Mouse (Mus musculus) heart, postnatal 0 days (tissue): ENCODE measurements around the gene Wiz. TPM values are rescaled to one million over a fixed set of nuclear protein-coding genes. Genes with fewer than 3 reads are reported as not detected.

ENCODE experiments used
- ATAC-seq: fragments of 200-750 bp; cut with Nextera tagmentation; 2 replicates; pipeline ENCODE4 v1.8.0; 2017; ENCODE audit warnings: low read depth, moderate number of reproducible peaks, moderate library complexity; ENCODE audit not compliant: insufficient read depth
- DNase-seq: peaks from one replicate; pipeline ENCODE4 v3.0.0-alpha.2; 2016; ENCODE audit warnings: low spot score
- H3K27ac ChIP-seq: fragments of 300-500 bp; sonication (generic); 2 replicates; pipeline ENCODE4 v1.5.1; 2014; ENCODE audit warnings: low read depth, mild to moderate bottlenecking
- H3K27me3 ChIP-seq: fragments of 300-500 bp; sonication (generic); 2 replicates; pipeline ENCODE4 v1.6.1; 2014; ENCODE audit warnings: low read length, mixed read lengths; ENCODE audit not compliant: control insufficient read depth, insufficient read depth
- H3K36me3 ChIP-seq: fragments of 300-500 bp; sonication (generic); replicated peaks from 2 replicates; pipeline ENCODE4 v1.6.1; 2014; ENCODE audit warnings: low read length, mixed read lengths; ENCODE audit not compliant: control insufficient read depth, insufficient read depth
- H3K4me1 ChIP-seq: fragments of 300-500 bp; sonication (generic); 2 replicates; pipeline ENCODE4 v1.6.1; 2014; ENCODE audit warnings: antibody characterized with exemption; ENCODE audit not compliant: control insufficient read depth, insufficient read depth
- H3K4me2 ChIP-seq: fragments of 300-500 bp; sonication (generic); 2 replicates; pipeline ENCODE4 v1.6.1; 2014; ENCODE audit warnings: low read depth, mild to moderate bottlenecking, low read length, moderate library complexity
- H3K4me3 ChIP-seq: fragments of 300-500 bp; sonication (generic); 2 replicates; pipeline ENCODE4 v1.5.1; 2014; ENCODE audit warnings: low read depth, low read length
- H3K9ac ChIP-seq: fragments of 300-500 bp; sonication (generic); replicated peaks from 2 replicates; pipeline ENCODE4 v1.6.1; 2014; ENCODE audit warnings: low read depth, low read length, mixed read lengths
- H3K9me3 ChIP-seq: fragments of 300-500 bp; sonication (generic); replicated peaks from 2 replicates; pipeline ENCODE4 v1.6.1; 2016; ENCODE audit warnings: low read length; ENCODE audit not compliant: control insufficient read depth
- CTCF ChIP-seq: IDR thresholded peaks from 2 replicates; pipeline ENCODE4 v1.5.1; 2016; ENCODE audit warnings: antibody characterized with exemption, control low read depth, low read depth
- EP300 ChIP-seq: IDR thresholded peaks from 2 replicates; pipeline ENCODE4 v1.6.1; 2016; ENCODE audit warnings: antibody characterized with exemption, low read depth
- whole genome bisulfite sequencing: fragments of 180-500 bp; shearing (Covaris S2); extraction: QIAGEN DNeasy Blood & Tissue Kit; methylation state at CpG from one replicate; pipeline ENCODE4 v1.1.7; 2014; 5-methylcytosine and 5-hydroxymethylcytosine counted together
- microRNA-seq: library from miRNA; unstranded; fragments of <30 nt; microRNA quantifications from one replicate; pipeline ENCODE4, GENCODE M21; 2016
- polyA plus RNA-seq: library from polyadenylated mRNA; unstranded; fragments of >200 nt; fragmentation: Nextera tagmentation; extraction: Ambion mirVana; gene quantifications from 2 replicates; pipeline ENCODE4 v1.2.1, GENCODE M21; 2015
- total RNA-seq: library from RNA; depleted of rRNA; stranded (reverse); fragments of >200 nt; gene quantifications from 2 replicates; pipeline ENCODE4 v1.2.3, GENCODE M21; 2014; ENCODE audit warnings: low replicate concordance; rRNA removed

The Wiz gene
- total and polyA plus RNA-seq, 2 experiments from 2014 or later: 7.0 to 21.4 TPM

DNA sequence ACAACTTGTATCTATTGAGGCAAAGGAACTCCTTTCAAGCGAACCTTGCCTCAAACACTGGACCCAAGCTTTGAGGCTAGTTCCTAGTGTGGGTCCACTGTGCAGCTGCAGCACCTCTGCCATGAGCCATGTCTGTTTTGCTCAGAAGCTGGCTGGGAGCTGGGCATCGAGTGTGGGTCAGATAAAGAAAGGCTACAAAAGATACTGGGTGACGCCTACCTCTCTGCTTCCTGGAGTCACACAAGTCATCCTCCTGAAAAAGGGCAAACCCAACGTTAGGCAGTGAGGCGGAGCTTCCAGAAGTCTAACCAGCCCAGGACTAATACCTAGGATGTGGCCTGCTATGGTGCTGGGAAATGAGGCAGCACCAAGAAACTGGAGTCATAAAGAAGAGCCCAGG lies 75.3 kb downstream of the Wiz start:
- DNase-seq (no peak), ATAC-seq (no peak)
- H3K4me1 ChIP-seq: 0 out of 2 replicates have a peak, but pooled peaks cover 4% of the 10 kb centered on the region
- no peak overlapping the region for H3K4me3 ChIP-seq
- no peak overlapping the region for H3K4me2 ChIP-seq
- WGBS: 53% methylated on average over 5 of the region's 5 CpGs
- no peaks in the 10 kb centered on the region for H3K27me3 ChIP-seq
- H3K36me3 ChIP-seq: peaks cover 94% of the 10 kb centered on the region
- no peaks in the 10 kb centered on the region for H3K9me3 ChIP-seq
- no peak overlapping the region for H3K9ac ChIP-seq
- TF ChIP-seq CTCF (no peak), EP300 (no peak)
- no peak overlapping the region for H3K27ac ChIP-seq

DNA sequence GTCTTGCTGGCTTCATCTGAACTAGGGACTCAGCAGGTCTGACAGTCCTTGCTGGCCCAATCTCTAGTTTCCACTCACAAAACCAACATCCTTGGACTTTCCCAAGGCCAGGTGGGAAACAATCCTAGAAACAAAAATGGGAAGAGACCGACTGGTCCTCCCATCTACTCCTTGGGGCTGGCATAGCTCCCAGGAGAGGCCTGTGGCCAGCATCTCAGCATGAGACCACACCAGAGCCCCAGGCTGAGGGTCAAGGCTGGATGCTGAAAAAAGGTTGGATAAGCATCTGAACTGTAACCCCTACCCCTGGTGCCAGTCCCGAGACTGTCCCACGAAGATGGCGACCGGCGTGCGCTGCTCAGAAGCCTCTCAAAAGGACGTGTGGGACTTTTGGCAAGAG lies 76.4 kb downstream of the Wiz start:
- H3K27me3 ChIP-seq: no peaks in the 10 kb centered on the region
- no peaks in the 10 kb centered on the region for H3K4me1 ChIP-seq
- DNase-seq: no peak
- no peaks in the 10 kb centered on the region for H3K9me3 ChIP-seq
- ATAC-seq: no peak
- no peak overlapping the region for H3K9ac ChIP-seq
- peaks cover 100% of the 10 kb centered on the region for H3K36me3 ChIP-seq
- H3K4me3 ChIP-seq: no peak overlapping the region
- no peak for TF ChIP-seq EP300
- no peak for TF ChIP-seq CTCF
- WGBS: 92% methylated on average over 8 of the region's 8 CpGs
- H3K27ac ChIP-seq: no peak overlapping the region
- H3K4me2 ChIP-seq: no peak overlapping the region

DNA sequence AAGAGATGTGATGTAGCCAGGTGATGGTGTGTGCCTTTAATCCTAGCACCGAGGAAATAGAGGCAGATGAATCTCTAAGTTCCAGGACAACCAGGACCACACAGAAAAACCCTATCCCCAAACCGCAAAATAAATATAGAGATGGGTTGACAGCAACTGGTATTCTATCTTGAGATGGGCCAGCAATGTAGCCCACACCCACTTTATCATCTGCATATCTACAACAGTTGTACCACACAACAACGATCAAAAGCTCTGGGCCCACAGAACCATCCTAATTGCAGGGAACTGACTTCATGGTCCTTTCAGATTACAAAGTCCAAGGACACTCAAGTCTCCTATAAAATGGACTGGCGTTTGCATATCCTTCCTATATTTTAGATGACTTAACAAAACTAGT lies 81.3 kb downstream of the Wiz start:
- H3K27ac ChIP-seq: no peak overlapping the region
- no peak for ATAC-seq

More for the DNA sequence above, 81.3 kb downstream of the Wiz start:
- no peak for DNase-seq
- no peak overlapping the region for H3K4me2 ChIP-seq
- H3K9me3 ChIP-seq: no peaks in the 10 kb centered on the region
- no peaks in the 10 kb centered on the region for H3K27me3 ChIP-seq
- H3K4me1 ChIP-seq: no peaks in the 10 kb centered on the region
- peaks cover 96% of the 10 kb centered on the region for H3K36me3 ChIP-seq
- WGBS: 86% methylated on average over 4 of the region's 4 CpGs
- H3K4me3 ChIP-seq: no peak overlapping the region
- no peak overlapping the region for H3K9ac ChIP-seq
- no peak for TF ChIP-seq CTCF
- no peak for TF ChIP-seq EP300

Small RNA genes lying within 50 kb of the gene (microRNA-seq; reads per million reads assigned to microRNA genes)
- gene Gm22201: not detected

Other genes starting within 250 kb of the Wiz start
- 36.8 and 53.6 TPM in 2 replicates for gene Notch3, start 222.6 kb downstream of the Wiz start, total RNA-seq
- 3.7 TPM in 2 replicates for gene Notch3, start 222.6 kb downstream of the Wiz start, polyA plus RNA-seq
- gene Ephx3, start 199.9 kb downstream of the Wiz start, total RNA-seq: 3.4 TPM in 1 of 2 replicates, not detected in the other
- gene Ephx3, start 199.9 kb downstream of the Wiz start, polyA plus RNA-seq: 0.12 and 0.18 TPM in 2 replicates
- gene Brd4, start 104.7 kb downstream of the Wiz start, total RNA-seq: 13.0 and 15.0 TPM in 2 replicates
- 26.8 and 28.1 TPM in 2 replicates for gene Brd4, start 104.7 kb downstream of the Wiz start, polyA plus RNA-seq
- gene Akap8, start 68.2 kb downstream of the Wiz start, total RNA-seq: 65.8 and 110 TPM in 2 replicates
- 31.0 and 40.2 TPM in 2 replicates for gene Akap8, start 68.2 kb downstream of the Wiz start, polyA plus RNA-seq
- gene Akap8l, start 38.8 kb downstream of the Wiz start, total RNA-seq: 38.5 and 80.6 TPM in 2 replicates
- 66.4 and 70.8 TPM in 2 replicates for gene Akap8l, start 38.8 kb downstream of the Wiz start, polyA plus RNA-seq
- 7.3 and 15.0 TPM in 2 replicates for gene Rasal3, start 14.1 kb upstream of the Wiz start, total RNA-seq
- 0.40 TPM in 2 replicates for gene Rasal3, start 14.1 kb upstream of the Wiz start, polyA plus RNA-seq
- not detected in 2 replicates for gene Pglyrp2, start 34.7 kb upstream of the Wiz start, total RNA-seq
- gene Pglyrp2, start 34.7 kb upstream of the Wiz start, polyA plus RNA-seq: not detected in 2 replicates
- gene Cyp4f39, start 63.3 kb upstream of the Wiz start, total RNA-seq: 0.23 and 4.0 TPM in 2 replicates
- 0.14 and 0.16 TPM in 2 replicates for gene Cyp4f39, start 63.3 kb upstream of the Wiz start, polyA plus RNA-seq
- gene Cyp4f17, start 116.6 kb upstream of the Wiz start, total RNA-seq: 5.0 and 16.1 TPM in 2 replicates
- gene Cyp4f17, start 116.6 kb upstream of the Wiz start, polyA plus RNA-seq: 5.9 and 6.1 TPM in 2 replicates
- 17.6 and 18.7 TPM in 2 replicates for gene Cyp4f16, start 147.1 kb upstream of the Wiz start, total RNA-seq
- gene Cyp4f16, start 147.1 kb upstream of the Wiz start, polyA plus RNA-seq: 15.8 and 16.2 TPM in 2 replicates
- not detected in 2 replicates for gene Cyp4f37, start 231.9 kb upstream of the Wiz start, total RNA-seq
- gene Cyp4f37, start 231.9 kb upstream of the Wiz start, polyA plus RNA-seq: not detected in 2 replicates